ENCODE assay signal across 27 mouse cellular contexts in genomic region chr9:48784937-48785336, GRCm38 (mm10). TPM values are rescaled to one million over a fixed set of nuclear protein-coding genes. Genes with fewer than 3 reads are reported as not detected.
A peak's percentile ranks its signal among the peaks of the same experiment; 100 is the strongest.
DNase-seq lines count a peak whose midpoint lies in the region; ATAC-seq and TF ChIP-seq lines count a peak whose summit lies in the region.
"Had no signal": no experiment of that assay in that cellular context is flagged by ENCODE, and none has a peak within 500 bp of the region (broad histone marks: within the 10 kb centered on the region; RNA-seq: fewer than 3 reads in every experiment).

No protein-coding gene starts in this region.

- peaks cover 24% of the 10 kb centered on the region; the same call in 1 of the 2 replicates for H3K79me2 ChIP-seq in liver, adult 2 months (ENCODE audit: control insufficient read depth, insufficient read depth, low read length)

- no peak for TF ChIP-seq CTCF in liver, adult 2 months (IDR thresholded peaks at IDR 0.05; ENCODE audit: low read depth, low read length)

- H3K4me3 ChIP-seq in forebrain, embryonic 10.5 days: no peak overlapping the region
- H3K4me3 ChIP-seq in forebrain, embryonic 13.5 days: no peak overlapping the region
- no peak overlapping the region for H3K4me3 ChIP-seq in heart, embryonic 10.5 days
- H3K4me3 ChIP-seq in liver, adult 2 months (ENCODE audit: insufficient read depth, low read depth, low read length): no peak overlapping the region
- H3K4me3 ChIP-seq: embryonic facial prominence, embryonic 10.5 days; embryonic facial prominence, embryonic 12.5 days; forebrain, embryonic 12.5 days; forebrain, embryonic 15.5 days had no signal

- H3K27ac ChIP-seq in forebrain, embryonic 10.5 days: 0 out of 2 replicates have a peak overlapping the region, but pooled peaks have one; percentile 4
- no peak overlapping the region for H3K27ac ChIP-seq in forebrain, embryonic 13.5 days
- no peak overlapping the region for H3K27ac ChIP-seq in heart, embryonic 10.5 days
- H3K27ac ChIP-seq in liver, adult 2 months (replicated peaks; ENCODE audit: insufficient read depth, low read depth, low read length): peak overlapping the region; percentile 17; the same call in 1 of the 2 replicates
- H3K27ac ChIP-seq: embryonic facial prominence, embryonic 10.5 days; embryonic facial prominence, embryonic 12.5 days; forebrain, embryonic 12.5 days; forebrain, embryonic 15.5 days had no signal

- H3K4me2 ChIP-seq in forebrain, embryonic 13.5 days: no peak overlapping the region
- H3K4me2 ChIP-seq: embryonic facial prominence, embryonic 12.5 days; forebrain, embryonic 12.5 days; forebrain, embryonic 15.5 days had no signal

- H3K9me3 ChIP-seq in forebrain, embryonic 10.5 days: no peaks in the 10 kb centered on the region
- H3K9me3 ChIP-seq in forebrain, embryonic 13.5 days (replicated peaks): no peaks in the 10 kb centered on the region
- no peaks in the 10 kb centered on the region for H3K9me3 ChIP-seq in heart, embryonic 10.5 days
- H3K9me3 ChIP-seq: embryonic facial prominence, embryonic 10.5 days; embryonic facial prominence, embryonic 12.5 days; forebrain, embryonic 12.5 days; forebrain, embryonic 15.5 days; G1E had no signal

- intact Hi-C loops in left cerebral cortex, postnatal 4 days (cut with DNase I): no loop called here

- no peaks in the 10 kb centered on the region for H3K27me3 ChIP-seq in forebrain, embryonic 10.5 days (ENCODE audit: poor library complexity, severe bottlenecking)
- no peaks in the 10 kb centered on the region for H3K27me3 ChIP-seq in forebrain, embryonic 13.5 days
- peaks cover 10% of the 10 kb centered on the region; the same call in 1 of the 2 replicates for H3K27me3 ChIP-seq in heart, embryonic 10.5 days (ENCODE audit: insufficient read depth, poor library complexity, severe bottlenecking)
- no peaks in the 10 kb centered on the region for H3K27me3 ChIP-seq in liver, adult 2 months (ENCODE audit: control insufficient read depth, insufficient read depth, low read length)
- H3K27me3 ChIP-seq: CH12.LX; embryonic facial prominence, embryonic 12.5 days; forebrain, embryonic 15.5 days had no signal

- TF ChIP-seq POLR2A in liver, adult 2 months (IDR thresholded peaks at IDR 0.05; ENCODE audit: extremely low read depth, insufficient read depth, low read length): no peak

- WGBS in forebrain, embryonic 10.5 days: 90% methylated on average over 6 of the region's 6 CpGs
- 87% methylated on average over 6 of the region's 6 CpGs for WGBS in forebrain, embryonic 13.5 days
- WGBS in heart, embryonic 10.5 days: 69% methylated on average over 6 of the region's 6 CpGs
- 18% methylated on average over 6 of the region's 6 CpGs for WGBS in liver, adult 2 months

- no peak for ATAC-seq in forebrain, embryonic 13.5 days
- ATAC-seq: activated CD4-positive, CD25-positive, alpha-beta regulatory T cell, adult 4 months; CD4-positive, CD25-positive, alpha-beta regulatory T cell, adult 4 months; forebrain, embryonic 15.5 days; forebrain, postnatal 0 days; Patski had no signal

- H3K9ac ChIP-seq in forebrain, embryonic 13.5 days: no peak overlapping the region
- H3K9ac ChIP-seq in liver, adult 2 months (ENCODE audit: low read depth, low read length): no peak overlapping the region
- H3K9ac ChIP-seq: embryonic facial prominence, embryonic 12.5 days; forebrain, embryonic 12.5 days; forebrain, embryonic 15.5 days; forebrain, postnatal 0 days had no signal

- H3K36me3 ChIP-seq in forebrain, embryonic 10.5 days (replicated peaks): no peaks in the 10 kb centered on the region
- H3K36me3 ChIP-seq in forebrain, embryonic 13.5 days (ENCODE audit: poor library complexity, severe bottlenecking): no peaks in the 10 kb centered on the region
- no peaks in the 10 kb centered on the region for H3K36me3 ChIP-seq in heart, embryonic 10.5 days
- H3K36me3 ChIP-seq in liver, adult 2 months (ENCODE audit: control insufficient read depth, insufficient read depth, low read length): peaks cover 2% of the 10 kb centered on the region; the same call in 1 of the 2 replicates
- H3K36me3 ChIP-seq: embryonic facial prominence, embryonic 10.5 days; embryonic facial prominence, embryonic 12.5 days; forebrain, embryonic 12.5 days; forebrain, embryonic 15.5 days had no signal

- peaks cover 62% of the 10 kb centered on the region for H3K4me1 ChIP-seq in forebrain, embryonic 10.5 days
- peaks cover 16% of the 10 kb centered on the region; the same call in 1 of the 2 replicates for H3K4me1 ChIP-seq in forebrain, embryonic 13.5 days
- peaks cover 28% of the 10 kb centered on the region for H3K4me1 ChIP-seq in heart, embryonic 10.5 days
- peaks cover 23% of the 10 kb centered on the region for H3K4me1 ChIP-seq in liver, adult 2 months (ENCODE audit: control insufficient read depth, insufficient read depth, low read length)

- no peak for DNase-seq in forebrain, embryonic 10.5 days (ENCODE audit: extremely low spot score, low spot score)
- peak; percentile 94 for DNase-seq in heart, adult 11 months
- DNase-seq in heart, embryonic 10.5 days (ENCODE audit: low spot score): no peak
- peak; percentile 88 for DNase-seq in liver, adult 2 months (ENCODE audit: extremely low read depth, low read depth, low spot score)
- DNase-seq in liver (no peak), adipocyte (ENCODE audit: low spot score) (peak; percentile 43)
- DNase-seq in left cerebral cortex, postnatal 4 days: no peak
- DNase-seq: adrenal gland, adult 2 months; adrenal gland, postnatal 10 days; adrenal gland, postnatal 25 days; B cell, adult 2 months; cerebellum, adult 11-12 months; cerebellum, adult 2 months; cerebellum, adult 9-10 months; cerebellum, postnatal 10 days; cerebellum, postnatal 25 days; forebrain, postnatal 0 days had no signal

RNA-seq across cellular contexts. Expression of gene Zbtb16, which starts 51.1 kb away (rescaled TPM):
- 27.0 and 29.1 TPM in 2 replicates for polyA plus RNA-seq in forebrain, embryonic 10.5 days (2016; fragmentation: Nextera tagmentation; extraction: Ambion mirVana)
- 3.2 and 3.4 TPM in 2 replicates for polyA plus RNA-seq in forebrain, embryonic 13.5 days (2015; fragmentation: Nextera tagmentation; extraction: Ambion mirVana)
- 2.6 and 3.1 TPM in 2 replicates for polyA plus RNA-seq in heart, embryonic 10.5 days (2016; fragmentation: Nextera tagmentation; extraction: Ambion mirVana)
- total RNA-seq in liver, adult 2 months (2014; rRNA removed): 19.3 and 24.2 TPM in 2 replicates
- polyA plus RNA-seq in liver, adult 2 months (2012; rRNA removed): 5.3 and 7.2 TPM in 2 replicates
- total RNA-seq in left cerebral cortex, postnatal 4 days (2021): 10 to 100 TPM; 28.9 to 29.6 TPM
- polyA plus RNA-seq: activated CD4-positive, CD25-positive, alpha-beta regulatory T cell, adult 4 months; CD4-positive, CD25-positive, alpha-beta regulatory T cell, adult 4 months had no signal

Comparison
In these comparisons a context has a peak if more than half of its experiments do, and no peak if none do; other contexts are left out.
1. DNase-seq: peak in heart, adult 11 months (single experiment), liver, adult 2 months (single experiment) and adipocyte (single experiment); none in forebrain, embryonic 10.5 days (single experiment), heart, embryonic 10.5 days (single experiment), liver (single experiment) and left cerebral cortex, postnatal 4 days (single experiment).
2. H3K27ac ChIP-seq: peak in forebrain, embryonic 10.5 days (single experiment) and liver, adult 2 months (single experiment); none in forebrain, embryonic 13.5 days (single experiment) and heart, embryonic 10.5 days (single experiment).